Mouse (Mus musculus) liver, postnatal 0 days (tissue): Measurements from ENCODE around the gene Ice1.

Experiments
- CTCF ChIP-seq: sonication (generic); IDR thresholded peaks from 2 replicates; pipeline ENCODE4 v1.5.1; 2016; ENCODE audit warnings: antibody characterized with exemption, low read depth
- EP300 ChIP-seq: IDR thresholded peaks from 2 replicates; pipeline ENCODE4 v1.6.1; 2016; ENCODE audit warnings: antibody characterized with exemption, low read depth, mild to moderate bottlenecking

GRCm38 (mm10) chr13:70653457-70653856 is 16.0 kb upstream of the Ice1 start:
- no peak for TF ChIP-seq EP300
- TF ChIP-seq CTCF: no peak
